Mouse (Mus musculus) right cerebral cortex, adult 18-20 months (tissue): ENCODE measurements at regions not wholly inside any gene's neighbourhood (a gene's known extent, or its start where the extent isn't known, plus 50 kb on each side); places are given as distances from the start of the nearest gene placed in this dataset.
A peak's percentile ranks its signal among the peaks of the same experiment; 100 is the strongest.

Experiments
- DNase-seq: peaks from one replicate; pipeline ENCODE4 v3.0.0; 2022; ENCODE audit warnings: mixed read lengths

DNA sequence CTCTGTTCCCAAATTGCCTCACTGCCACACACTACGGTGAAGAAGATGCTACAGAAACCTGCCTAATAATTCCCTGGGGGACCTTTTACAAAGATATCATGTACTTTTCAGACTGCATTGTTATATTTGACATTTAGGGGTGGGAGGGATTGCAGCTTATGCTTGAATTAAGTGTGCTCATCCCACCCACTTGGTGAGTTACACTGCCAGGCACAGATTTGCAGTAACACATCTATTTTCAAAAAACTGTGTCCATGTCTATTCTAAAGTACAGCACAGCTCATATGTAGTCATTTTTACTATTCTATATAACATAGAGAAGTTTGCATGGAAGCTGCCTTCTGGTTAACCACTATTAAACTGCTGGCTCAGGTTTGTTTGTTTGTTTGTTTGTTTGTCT is 404.3 kb upstream of the Xrcc4 start:
- peak; percentile 9 for DNase-seq

DNA sequence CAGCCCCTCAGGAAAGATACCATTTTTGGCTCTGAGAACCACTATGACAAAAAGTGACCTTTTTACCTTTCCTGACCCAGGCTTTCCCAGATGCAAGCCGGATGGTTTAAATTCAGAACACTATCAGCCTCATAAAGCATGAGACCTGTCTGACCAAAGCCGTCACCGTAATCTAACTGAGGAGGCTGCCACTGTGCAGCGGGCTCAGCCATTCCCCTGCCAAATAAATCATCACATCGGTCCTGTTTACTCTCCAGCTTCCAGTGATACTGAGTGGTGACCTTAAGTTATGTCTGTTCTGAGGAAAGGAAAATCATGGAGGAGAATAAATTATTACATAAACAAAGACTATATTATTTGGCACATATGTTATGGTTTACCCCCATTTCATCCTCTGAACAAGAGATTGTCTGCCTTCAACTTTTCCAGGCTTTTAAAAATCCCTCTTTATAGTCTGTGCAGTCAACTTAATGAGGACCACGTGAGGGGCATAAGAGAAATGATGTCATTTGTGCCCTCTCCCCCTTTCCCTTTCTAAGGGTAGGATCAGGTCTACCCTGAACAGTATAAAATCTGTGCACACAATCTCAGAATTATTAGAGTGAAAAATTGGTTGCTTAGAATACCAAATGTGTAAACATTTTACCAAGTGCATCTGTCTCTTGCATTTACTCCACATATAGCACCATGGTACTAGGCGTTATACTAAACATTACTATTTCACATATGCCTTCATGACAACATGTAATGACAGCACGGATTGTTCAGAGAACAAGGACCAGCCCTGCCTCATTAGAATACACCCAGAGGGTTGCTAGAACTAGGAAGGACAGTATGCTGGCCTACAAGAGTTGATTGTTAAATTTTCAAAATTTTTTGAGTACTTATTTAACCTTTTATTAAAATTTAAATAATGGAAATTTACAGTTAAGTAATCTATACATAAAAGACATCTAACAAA is 401.9 kb upstream of the Xrcc4 start:
- DNase-seq, result no peak

DNA sequence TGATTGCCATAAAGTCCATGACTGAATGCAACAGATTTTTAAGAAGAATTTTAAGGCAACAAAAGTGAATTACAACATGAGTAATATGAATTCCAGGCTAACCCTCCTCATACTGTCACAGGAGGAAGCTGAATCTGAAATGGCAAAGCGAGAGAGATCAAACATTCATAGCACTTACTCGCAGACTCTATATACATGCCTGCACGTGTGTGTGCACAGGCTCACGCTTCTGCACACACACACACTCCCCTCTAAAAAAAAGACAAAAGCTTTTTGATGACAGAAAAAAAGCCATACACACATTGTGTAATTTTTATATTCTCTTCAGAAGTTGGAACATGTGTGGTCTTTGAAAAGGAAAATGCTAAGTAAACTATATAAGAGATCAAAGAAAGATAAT is 391.1 kb upstream of the Xrcc4 start:
- no peak for DNase-seq

DNA sequence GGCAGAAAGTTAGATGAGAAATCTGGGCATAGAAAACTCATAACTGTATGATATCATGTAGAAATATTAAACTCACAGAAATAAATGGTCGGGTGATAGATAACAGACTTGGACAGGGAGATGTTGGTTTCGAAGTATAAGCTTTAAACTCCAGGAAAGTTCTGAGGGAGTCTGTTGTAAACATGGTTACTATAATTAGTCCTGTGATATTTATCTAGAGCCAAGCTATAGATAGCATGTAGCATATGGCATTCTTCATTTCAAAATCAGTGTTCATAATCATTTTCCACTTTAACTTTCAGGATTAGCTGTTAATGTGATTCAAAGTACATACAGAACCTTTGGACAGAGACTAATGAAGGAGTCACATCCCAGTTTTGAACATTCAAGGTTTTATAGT is 387.5 kb upstream of the Xrcc4 start:
- no peak for DNase-seq

DNA sequence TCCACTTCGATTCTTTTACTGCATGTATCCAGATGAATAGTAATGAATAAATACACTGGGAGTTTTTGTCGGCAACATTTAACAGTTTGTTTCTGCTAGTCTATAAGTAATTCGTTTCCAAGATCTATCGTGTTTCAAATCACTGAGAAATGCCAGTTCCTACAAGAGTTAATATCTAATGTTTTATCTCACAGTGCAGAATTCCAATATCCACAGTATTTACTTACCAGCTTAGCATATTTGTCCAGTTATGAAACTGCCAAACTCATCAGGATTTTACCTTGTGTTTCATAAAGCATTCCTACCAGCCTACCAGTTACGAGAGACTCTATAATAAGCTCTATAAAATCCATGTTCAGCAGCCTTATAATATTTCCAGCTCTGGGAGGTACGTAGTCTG is 385.1 kb upstream of the Xrcc4 start:
- no peak for DNase-seq

DNA sequence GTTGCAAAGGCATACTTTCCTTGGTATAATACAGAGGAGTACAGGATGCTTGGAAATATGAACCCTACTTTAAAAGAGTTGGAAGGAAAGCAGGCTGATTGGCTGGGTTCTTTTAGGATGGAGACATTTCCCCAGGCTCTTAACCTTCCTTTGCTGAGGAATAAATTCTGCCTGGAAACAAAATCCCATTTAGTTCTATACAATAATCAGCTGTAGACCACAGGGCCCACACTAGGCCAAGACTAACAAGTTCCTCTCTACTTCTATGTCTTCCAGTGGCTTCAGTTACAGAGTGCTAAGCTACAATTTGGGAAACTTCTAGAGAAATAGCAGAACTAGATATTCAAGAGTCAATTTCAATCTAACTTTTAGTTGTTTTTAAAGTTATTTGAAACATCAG is 384.6 kb upstream of the Xrcc4 start:
- no peak for DNase-seq

DNA sequence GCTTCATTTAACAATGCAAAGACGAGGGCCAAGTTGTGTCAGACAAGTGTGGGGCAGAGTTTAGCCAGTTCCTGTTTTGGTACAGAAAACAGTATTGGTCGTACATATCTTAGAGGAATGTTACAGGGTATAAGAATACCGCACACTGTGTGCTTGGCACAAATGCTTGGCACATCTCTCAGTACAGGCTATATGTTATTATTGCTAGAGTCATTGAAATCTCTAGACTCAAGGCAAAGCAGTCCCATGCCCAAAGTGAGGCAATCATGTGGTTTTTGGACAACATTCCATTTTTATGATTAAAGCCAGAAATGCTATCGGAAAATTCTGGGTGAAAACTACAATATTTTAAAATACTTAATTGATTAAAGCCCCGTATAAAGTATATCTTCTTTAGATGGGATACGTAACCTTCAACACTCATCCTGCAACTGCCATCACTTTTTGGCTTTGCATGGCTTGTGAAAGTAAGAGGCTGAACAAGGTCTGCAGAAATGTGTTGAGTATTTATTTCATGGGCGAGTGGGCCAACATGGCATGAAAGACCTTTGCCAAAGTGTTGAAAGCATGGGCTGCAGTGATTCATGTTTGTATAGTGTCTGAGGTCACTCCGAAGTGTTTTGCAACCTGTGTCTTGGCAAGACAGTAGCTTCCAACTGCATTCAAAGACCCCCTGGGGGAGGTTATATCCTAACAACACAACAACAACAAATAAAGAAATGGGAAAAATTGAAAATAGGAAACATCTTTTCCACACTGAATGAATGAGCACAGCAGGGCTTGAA is 383.8 kb upstream of the Xrcc4 start:
- DNase-seq, result no peak

DNA sequence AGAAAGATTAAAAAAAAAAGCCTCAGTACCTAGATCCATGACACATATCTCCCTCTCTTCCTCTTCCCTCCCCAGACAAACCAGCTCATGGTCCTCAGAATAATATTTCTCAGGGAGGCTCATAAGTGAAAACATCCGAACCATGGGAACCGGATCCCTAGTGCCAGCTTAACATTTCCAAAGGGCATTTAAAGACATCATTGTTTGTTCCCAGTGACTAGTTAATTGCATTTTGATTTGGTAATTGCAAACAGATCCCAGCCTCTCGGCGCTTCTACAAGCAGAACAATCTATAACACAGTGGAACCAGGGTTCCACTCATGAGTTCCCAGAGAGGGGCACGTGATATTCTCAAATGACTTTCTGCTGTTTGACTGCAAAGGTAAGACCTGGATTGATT is 376.7 kb upstream of the Xrcc4 start:
- no peak for DNase-seq

DNA sequence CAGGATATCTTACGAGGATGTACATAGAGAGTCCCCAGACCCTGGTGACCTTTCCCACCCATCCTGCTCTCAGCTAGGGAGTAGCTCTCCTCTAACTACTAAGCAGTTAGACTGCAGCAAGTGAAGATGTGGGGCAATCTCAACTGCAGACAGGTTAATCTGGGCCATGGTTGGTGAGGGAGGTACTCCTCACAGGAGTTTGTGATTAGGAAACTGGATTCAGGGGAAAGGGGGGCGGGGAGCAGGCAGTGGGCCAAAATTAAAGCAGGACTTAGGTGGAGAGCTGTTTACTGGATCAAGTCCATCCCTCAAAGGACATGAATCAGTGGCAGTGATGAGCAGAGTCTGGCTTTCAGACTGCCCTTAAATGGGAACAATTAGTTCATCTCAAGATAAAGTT is 374.6 kb upstream of the Xrcc4 start:
- no peak for DNase-seq

DNA sequence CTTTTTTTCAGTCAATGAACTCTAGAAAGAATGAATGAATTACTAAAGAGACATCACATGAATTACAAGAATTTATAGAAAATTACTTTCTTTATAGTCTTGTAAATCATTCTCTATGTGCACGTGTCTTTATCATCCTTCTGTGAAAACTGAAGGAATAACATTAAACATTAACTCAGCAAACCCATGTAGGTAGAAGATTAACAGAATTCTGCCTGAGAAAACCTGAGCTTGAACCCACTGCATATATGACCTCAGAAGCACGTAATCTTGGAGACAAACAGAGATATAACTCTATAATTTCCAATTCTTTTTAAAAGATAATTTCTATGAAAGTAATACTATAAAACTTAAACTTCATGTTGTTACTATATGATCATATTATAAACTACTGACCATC is 374.0 kb upstream of the Xrcc4 start:
- DNase-seq, result no peak

DNA sequence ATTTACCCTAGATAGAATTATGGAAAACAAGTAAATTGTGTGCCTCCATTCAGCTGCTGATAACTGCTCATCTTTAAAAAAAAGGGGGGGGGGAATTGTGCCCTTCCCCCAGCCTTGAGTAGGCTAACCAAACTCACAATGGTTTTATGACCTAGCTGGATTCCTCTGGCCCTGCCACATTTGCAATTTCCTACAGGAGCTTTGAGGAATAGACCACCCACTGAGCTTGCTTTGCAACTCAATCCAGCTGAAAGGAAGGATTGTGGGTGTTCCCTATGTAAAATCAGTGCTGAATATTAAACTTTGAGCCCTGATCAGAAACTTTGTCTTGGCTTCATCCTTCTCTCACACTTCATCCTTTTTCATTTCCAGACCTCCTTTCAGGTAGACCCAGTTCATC is 365.2 kb upstream of the Xrcc4 start:
- no peak for DNase-seq

DNA sequence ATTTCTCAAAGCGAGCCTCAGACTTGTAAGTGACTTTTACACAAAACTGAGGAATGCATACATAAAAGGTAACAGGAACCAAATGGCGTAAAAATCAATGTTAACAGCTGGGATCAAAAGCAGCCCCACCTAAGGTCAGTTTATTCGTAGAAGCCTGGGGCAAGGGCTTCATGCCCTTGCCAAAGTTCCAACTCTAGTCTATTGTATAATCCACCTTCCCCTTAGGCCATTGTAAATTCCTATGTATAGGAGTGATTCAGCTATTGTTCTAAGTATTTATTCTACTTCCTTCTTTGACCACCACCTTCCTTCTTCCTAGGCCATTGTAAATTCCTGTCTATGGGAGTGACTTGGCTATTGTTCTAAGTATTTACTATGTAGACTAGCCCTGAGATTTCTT is 337.5 kb upstream of the Xrcc4 start:
- DNase-seq, result no peak

DNA sequence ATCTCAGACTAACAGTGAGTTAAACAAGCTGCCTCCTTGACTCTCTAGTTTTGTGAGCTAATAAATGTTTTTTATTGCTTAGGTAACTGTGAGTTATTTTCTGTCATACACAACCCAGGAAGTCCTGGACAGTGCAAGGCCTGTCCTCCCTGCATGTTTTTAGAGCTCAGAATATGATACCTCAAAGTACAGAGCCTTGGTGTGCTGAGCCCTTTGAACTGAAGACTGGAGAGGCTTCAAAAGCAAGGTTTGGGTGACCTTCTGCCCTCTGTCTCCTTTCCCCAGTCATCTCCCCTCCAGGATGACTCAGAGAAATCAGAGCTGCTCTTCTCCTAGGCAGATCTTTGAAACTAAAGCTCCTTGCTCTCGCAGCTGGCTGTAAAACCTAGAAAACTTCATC is 336.0 kb upstream of the Xrcc4 start:
- no peak for DNase-seq

DNA sequence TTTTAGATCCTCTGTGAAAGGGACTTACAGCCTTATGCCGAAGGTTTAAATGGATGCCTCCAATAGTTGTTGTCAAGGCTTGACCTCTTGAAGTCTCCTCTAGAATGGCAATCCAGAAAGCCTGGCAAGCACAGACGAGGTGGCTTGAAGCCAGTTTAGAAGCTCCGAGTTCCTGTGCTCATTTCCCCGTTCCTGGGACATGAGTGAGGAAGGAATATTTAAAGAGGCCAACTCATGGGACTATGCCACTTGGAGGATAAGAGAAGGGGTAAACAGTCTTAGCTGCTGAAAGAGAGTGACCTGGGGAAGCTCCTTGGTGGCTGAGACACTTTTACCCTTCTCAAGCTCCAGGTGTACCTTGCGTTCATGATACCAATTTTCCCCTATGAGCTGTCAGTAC is 335.1 kb upstream of the Xrcc4 start:
- DNase-seq, result no peak

DNA sequence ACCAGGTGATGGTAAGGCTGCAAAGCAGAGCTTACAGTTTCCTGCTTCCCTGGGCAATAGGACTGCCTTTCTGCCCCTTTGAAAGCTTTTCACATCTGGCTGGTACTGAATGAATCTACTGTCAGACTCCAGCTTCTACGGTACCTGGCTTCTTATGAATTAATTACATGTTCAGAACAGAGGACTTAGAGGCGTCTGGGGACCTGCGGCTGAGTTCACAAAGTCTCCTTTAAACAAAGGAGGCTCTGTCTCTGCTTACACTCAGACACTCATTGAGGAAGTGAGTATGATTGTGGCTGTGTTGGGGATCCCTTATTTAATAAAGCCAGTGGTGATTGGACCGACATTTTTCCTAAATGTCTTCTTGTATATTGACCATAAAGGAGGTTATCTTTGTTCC is 331.6 kb upstream of the Xrcc4 start:
- DNase-seq, result no peak

DNA sequence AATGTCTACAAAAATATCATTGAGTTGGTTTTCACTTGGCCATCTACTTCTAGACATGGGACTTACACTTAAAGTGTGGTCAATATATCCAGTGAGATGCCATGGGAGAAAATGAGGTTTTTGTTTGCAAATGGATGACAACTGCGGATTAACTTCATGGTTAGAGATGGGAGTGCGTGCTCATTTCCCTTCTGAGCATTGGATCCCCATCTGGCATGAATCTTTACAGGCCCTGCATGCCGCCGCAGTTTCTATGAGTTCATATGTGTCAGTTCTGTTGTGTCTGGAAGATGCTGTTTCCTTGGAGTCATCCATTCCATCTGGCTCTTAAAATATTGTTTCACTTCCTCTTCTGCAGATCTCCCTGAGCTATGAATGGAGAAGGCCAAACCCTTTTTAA is 315.0 kb upstream of the Xrcc4 start:
- DNase-seq, result no peak

DNA sequence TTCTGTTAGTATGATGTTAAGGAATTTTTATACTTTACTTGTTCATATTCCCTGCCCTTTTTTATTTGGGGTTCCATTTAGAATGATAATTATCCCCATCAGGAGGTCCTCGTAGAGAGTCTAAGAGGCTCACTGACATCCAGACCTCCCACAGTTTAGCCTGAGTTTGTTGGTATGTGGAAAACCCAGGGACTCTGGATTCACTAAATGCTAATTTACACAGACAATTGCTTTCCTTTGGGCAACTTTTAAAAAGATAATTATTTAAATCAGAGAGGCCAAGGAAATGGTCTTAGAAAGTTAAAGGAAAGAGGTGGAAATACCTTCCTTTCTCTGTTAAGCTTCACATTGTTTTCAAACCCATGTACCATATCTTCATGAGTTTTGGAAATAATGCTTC is 312.7 kb upstream of the Xrcc4 start:
- DNase-seq, result no peak

DNA sequence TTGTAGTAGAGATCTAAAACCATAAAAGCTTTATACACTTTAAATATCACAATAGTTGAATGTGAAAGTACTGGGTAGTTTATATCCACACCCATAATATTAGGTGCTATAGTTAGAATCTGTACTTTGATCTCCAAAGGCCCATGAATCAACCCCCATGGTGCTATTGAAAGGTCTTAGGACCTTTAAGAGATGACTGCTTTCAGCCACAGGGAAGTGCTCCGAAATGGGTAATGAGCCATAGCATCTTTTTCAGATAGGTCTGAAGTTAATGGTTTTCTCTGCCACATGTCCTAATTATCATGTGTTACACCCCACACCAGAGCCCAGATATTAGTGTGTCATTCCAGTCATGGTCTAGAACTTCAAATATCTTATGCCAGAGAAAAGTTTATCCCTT is 312.1 kb upstream of the Xrcc4 start:
- no peak for DNase-seq

DNA sequence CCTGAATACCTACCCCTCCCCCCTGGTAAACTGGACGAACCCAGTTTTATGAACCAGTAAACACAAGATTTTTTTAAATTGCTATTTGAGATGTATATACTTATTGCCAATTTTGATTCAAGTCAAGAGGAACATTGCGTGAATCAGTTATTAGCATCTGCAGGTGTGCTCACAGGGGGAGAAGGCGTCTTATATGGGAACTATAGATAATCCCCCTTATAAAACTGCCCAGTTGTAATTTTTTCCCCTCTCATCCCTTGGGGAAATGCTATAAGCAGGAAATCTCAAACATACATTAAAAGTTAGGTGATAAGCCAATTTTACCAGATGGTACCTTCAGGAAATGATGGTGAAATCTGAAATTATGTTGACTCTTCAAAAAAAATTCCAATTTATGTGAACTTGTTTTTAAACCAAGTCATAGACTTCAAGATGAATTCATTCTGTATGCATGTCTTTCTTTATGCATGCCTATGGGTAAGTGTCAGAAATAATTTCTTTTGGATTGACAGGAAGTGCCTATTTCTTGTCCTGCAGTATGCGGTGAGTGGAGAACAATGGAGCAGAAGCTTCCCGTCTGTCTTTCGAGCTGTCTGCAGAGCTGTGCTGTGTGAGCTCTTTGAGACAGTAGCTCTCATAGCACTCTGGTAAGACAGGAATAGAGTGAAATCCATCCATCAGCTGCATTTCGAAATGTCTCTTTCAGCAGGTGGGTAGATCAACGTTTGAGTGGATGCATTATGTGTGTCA is 306.0 kb upstream of the Xrcc4 start:
- DNase-seq, result no peak

DNA sequence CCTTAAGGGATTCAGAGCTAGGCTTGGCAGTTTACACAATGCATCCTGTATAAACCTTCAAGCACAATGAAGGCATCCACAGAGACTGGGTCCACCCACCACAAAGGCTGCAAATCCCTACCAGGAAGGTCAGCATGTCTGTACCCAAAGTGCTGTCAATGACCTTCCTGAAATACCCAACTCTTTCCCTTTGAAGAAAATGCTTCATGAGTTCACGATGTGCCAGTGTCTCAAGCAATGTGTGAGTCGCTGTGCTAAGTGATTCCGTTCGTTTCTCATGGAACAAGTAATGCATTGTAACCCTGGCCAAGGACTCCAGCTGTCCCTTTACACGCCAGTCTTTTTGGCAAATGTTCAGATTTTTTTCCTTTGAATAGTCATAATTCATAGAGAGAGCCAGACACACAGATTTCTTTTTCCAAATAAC is 305.4 kb upstream of the Xrcc4 start:
- peak; percentile 20 for DNase-seq

DNA sequence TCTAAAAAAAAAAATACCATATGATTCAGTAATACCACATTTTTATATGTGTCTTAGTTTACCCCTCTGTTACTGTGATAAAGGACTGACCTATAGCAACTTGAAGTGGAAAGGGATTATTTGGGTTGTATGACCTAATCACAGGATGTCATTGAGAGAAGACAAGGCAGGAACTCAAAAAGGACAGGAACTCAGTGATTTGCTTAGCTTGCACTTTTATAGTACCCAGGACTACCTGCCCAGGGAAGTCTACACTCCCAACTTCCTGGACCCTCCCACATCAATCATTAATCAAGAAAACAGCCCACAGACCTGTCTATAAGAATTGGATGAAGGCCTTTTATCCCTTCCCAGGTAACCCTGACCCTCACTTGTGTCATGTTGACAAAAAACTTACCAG is 303.0 kb upstream of the Xrcc4 start:
- DNase-seq, result no peak

DNA sequence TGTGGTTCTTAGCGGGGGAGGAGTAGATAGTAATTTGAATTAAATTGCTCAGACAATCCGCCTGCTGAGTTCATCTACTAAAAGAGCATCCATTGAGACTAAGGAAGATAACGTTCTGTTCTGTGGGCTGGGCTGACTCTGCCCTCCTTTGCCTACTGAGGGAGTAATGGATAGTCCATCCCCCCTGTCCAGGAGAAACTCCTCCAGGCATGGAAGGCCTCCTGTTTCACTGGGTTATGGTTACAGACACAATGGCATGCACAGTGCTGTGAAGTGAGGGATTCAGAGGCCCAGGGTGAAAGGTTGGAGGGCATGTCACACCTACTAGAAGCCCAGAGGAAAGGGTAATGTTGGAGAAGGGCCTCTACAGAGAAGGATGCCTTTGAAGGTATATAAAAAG is 287.2 kb upstream of the Xrcc4 start:
- DNase-seq, result no peak

DNA sequence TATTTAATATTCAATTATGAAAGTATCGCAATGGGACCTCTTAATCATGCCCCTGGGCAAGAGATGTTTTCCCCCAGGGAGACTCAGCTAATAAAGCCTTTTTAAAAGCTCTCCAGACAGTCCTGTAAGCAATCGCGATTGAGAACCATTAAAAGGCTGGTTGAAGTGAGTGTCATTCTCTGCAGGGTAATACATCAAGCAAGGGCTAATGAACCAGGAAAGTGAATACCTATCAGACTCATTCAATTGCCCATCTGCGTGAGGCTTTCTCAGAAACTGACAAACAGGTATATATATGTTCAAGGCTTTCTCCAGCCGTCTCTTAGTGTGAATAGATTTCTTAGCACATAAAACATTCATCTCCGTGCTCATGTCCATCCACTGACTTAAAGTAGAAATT is 286.8 kb upstream of the Xrcc4 start:
- no peak for DNase-seq
